Mouse (Mus musculus): ENCODE measurements at regions not wholly inside any gene's neighbourhood (a gene's known extent, or its start where the extent isn't known, plus 50 kb on each side); places are given as distances from the start of the nearest gene placed in this dataset.
"Not testable (repeated sequence)": the region's sequence is repeated elsewhere in the genome, so short reads cannot be mapped to it uniquely, and the experiment has no call there.

DNA sequence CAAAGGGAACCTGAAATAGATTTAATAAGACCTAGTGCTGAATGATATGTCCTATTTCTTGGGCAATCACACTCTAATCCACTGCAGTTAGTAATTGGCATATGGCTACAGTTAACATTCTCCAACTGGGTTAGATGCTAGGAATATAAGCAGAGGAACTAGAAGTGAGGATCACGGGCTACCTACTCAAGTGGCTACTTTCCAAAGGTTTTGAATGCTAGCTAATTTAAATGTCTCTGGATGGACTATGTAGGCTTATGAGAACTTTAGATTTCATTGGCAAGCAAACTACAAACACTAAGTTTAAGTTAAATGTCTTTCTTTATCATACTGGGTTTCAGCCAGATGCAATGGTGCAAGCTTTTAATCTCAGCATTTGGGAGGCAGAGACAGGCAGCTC lies 166.6 kb downstream of the Ifng start:
- WGBS: 88% methylated on average over 1 of the region's 1 CpGs
- no peaks in the 10 kb centered on the region for H3K4me1 ChIP-seq
- H3K27ac ChIP-seq: no peak overlapping the region
- no peaks in the 10 kb centered on the region for H3K36me3 ChIP-seq (replicated peaks)
- no peak overlapping the region for H3K9ac ChIP-seq
- no peaks in the 10 kb centered on the region for H3K9me3 ChIP-seq
- no peak overlapping the region for H3K4me3 ChIP-seq (replicated peaks)
- no peaks in the 10 kb centered on the region for H3K27me3 ChIP-seq
- ATAC-seq (ENCODE audit: low FRiP score): no peak
- H3K4me2 ChIP-seq: no peak overlapping the region

DNA sequence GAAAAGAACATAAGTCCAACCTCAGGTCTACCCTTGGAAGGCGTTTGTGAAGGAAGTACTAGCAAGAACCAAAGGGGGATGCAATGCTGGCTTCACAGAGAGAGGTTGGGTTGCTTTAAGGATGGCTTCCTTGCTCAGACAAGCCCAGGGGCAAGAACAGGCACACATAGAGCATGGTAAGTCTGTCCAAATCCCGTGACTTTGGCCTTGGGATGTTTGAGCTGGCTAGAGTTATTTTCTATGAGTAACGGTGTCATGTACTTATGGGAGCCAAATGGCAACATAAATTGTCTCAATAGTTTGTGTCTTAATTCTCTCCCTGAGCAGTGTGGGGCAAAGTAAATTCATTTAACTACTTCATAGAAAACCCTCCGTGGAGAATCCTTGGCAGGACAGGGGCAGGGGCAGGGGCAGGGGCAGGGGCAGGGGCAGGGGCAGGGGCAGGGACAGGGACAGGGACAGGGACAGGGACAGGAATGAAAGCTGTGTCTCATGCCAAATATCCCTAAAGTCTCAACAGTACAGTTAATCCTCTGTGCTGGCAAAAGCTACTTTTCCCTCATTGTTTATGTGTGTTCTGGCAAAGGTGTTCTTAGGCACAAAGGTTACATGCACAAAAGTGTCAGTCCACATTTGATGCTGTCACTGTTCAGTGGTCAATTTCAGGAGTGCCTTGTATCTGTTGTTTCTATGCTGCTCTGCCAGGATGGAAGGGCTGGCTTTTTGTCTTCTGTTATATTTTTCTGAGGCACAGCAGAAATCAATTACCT lies 167.7 kb downstream of the Ifng start:
- Histone ChIP-seq H3K27me3 (no peaks in the 10 kb centered on the region), H3K9ac (no peak overlapping the region), H3K27ac (no peak overlapping the region), H3K36me3 (replicated peaks) (no peaks in the 10 kb centered on the region), H3K9me3 (no peaks in the 10 kb centered on the region), H3K4me1 (no peaks in the 10 kb centered on the region), H3K4me2 (no peak overlapping the region), H3K4me3 (replicated peaks) (no peak overlapping the region)
- ATAC-seq (ENCODE audit: low FRiP score): no peak
- WGBS: 72% methylated on average over 4 of the region's 4 CpGs

DNA sequence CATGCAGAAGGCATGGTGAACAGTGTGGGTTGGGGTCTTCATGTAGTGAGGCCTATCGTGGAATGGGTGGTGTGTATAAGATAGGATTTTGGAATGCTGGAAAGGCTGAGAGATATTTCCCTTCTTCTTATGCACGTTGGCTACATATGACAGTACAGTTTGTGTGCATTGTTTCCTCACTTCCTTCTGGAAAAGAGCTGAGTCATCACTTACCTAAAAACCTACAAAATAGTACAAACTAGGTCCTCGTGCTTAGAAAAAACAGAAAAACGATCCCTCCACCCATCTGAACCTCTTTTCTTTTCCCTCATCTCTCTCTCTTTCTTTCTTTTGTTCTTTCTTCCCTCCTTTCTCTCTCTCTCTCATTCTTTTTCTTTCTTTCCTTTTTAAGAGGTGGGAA lies 168.3 kb downstream of the Ifng start:
- Histone ChIP-seq H3K36me3 (replicated peaks) (no peaks in the 10 kb centered on the region), H3K4me2 (no peak overlapping the region), H3K4me3 (replicated peaks) (no peak overlapping the region), H3K27ac (no peak overlapping the region), H3K4me1 (no peaks in the 10 kb centered on the region), H3K9ac (no peak overlapping the region), H3K9me3 (no peaks in the 10 kb centered on the region), H3K27me3 (no peaks in the 10 kb centered on the region)
- ATAC-seq (ENCODE audit: low FRiP score): no peak
- 84% methylated on average over 4 of the region's 4 CpGs for WGBS

DNA sequence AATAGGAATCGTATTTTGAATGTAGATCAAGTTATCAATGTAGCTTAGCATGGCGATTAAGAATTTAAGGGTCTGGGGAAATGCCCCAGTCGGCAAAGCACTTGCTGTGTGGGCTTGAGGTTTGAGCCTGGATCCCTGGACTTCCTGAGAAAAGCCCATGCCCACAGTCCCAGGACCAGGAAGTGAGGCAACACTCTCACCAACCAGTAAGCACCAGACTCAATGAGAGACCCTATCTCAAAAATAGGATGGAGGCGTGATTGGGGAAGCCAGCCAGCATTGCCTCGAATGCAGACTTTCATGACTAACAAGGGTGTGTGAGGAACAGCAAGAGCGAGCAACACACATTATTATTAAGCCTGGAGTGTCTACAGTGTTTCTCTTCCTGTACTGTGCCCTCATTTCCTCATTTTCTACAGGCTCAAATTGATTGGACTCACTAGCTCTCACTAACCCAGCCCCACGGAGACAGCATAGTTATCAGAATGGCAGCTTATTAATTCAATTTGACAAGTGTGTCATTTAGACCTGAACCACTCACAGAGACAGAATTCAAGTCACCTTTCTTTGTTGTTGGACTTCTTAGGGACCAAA lies 170.1 kb downstream of the Ifng start:
- WGBS: 87% methylated on average over 7 of the region's 7 CpGs
- Histone ChIP-seq H3K9me3 (no peaks in the 10 kb centered on the region), H3K27ac (no peak overlapping the region), H3K36me3 (replicated peaks) (no peaks in the 10 kb centered on the region), H3K27me3 (no peaks in the 10 kb centered on the region), H3K9ac (no peak overlapping the region), H3K4me2 (no peak overlapping the region), H3K4me3 (replicated peaks) (no peak overlapping the region), H3K4me1 (no peaks in the 10 kb centered on the region)
- no peak for ATAC-seq (ENCODE audit: low FRiP score)

DNA sequence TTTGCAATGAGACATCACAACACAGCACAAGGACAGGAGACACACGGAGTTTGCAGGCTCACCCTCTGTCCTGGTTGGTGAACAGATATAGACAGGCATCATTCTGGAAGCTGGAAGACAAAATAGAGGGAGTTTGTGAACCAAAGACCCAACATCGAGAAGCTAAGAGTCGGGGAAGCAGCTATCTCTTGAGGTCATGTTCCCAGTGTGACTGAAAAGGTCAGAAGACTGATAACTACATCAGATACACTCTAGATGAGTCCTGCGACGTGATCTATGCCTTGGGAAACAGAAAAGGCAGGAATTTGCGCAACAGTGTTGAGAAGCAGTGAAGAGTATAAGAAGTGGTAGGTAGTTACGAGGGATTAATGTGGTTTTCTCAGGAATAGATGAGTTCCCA lies 171.2 kb downstream of the Ifng start:
- 92% methylated on average over 7 of the region's 7 CpGs for WGBS
- H3K9me3 ChIP-seq: no peaks in the 10 kb centered on the region
- H3K4me1 ChIP-seq: no peaks in the 10 kb centered on the region
- no peak overlapping the region for H3K4me3 ChIP-seq (replicated peaks)
- no peak overlapping the region for H3K4me2 ChIP-seq
- no peaks in the 10 kb centered on the region for H3K36me3 ChIP-seq (replicated peaks)
- H3K27ac ChIP-seq: no peak overlapping the region
- no peak for ATAC-seq (ENCODE audit: low FRiP score)
- H3K9ac ChIP-seq: no peak overlapping the region
- H3K27me3 ChIP-seq: no peaks in the 10 kb centered on the region

DNA sequence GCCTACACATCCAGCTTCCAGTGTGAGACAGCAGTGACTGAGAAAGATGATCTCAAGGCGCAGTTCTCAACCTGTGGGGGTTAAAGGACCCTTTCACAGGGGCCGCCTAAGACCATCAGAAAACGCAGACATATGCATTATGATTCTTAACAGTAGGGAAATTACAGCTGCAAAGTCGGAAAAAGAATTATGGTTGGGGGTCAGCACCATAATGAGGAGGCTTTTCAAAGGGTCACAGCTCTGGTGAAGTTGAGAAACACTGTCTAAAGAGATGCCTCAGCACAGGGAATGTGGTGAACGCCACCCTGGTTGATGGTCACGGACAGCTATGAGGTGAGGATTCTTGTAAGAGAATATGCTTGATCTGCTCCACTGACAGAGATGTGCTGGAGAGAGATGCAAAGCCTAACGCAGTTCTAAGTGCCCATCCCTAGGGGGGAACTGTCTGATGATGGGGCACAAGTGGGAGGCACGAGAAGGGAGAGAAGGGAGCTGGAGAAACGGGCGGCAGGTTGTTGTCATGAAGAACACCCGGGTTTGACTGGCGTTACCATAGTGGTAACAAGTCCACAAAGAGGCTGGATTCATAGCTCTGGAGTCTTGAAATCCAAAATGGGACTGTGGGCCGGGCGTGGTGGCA lies 172.3 kb downstream of the Ifng start:
- no peak overlapping the region for H3K4me2 ChIP-seq
- no peak overlapping the region for H3K9ac ChIP-seq
- H3K4me1 ChIP-seq: no peaks in the 10 kb centered on the region
- WGBS: 89% methylated on average over 14 of the region's 14 CpGs
- no peak overlapping the region for H3K27ac ChIP-seq
- H3K4me3 ChIP-seq (replicated peaks): no peak overlapping the region
- H3K9me3 ChIP-seq: no peaks in the 10 kb centered on the region
- no peak for ATAC-seq (ENCODE audit: low FRiP score)
- no peaks in the 10 kb centered on the region for H3K27me3 ChIP-seq
- H3K36me3 ChIP-seq (replicated peaks): no peaks in the 10 kb centered on the region

DNA sequence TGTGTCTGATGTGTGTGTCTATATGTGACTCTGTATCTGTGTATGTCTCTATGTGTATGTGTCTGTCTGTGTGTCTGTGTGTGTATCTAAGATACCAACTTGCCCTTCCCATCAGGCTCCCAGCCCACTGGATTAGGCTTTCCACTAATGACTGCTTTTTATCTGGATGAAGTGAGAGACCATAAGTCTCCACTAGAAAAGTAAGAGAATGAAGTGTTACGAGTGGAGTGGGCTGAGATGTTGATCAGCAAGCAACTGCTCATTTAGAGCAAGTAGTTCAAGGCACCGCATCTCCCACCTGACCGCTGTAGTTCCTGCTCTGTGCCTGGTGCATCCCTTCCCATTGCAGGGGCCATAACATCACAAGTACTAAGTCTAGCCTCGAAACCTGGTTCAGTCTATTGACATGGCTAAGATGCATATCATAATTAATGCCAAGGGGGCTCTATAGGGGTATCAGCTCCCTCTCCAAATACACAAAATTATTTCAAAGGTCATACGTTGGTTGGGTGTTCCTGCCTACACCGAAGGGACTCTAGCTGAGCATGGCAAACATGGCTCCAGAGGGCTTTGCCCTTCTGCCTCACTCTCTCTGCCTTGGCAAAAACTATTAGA lies 173.5 kb downstream of the Ifng start:
- no peaks in the 10 kb centered on the region; the same call in 1 of the 2 replicates for H3K4me1 ChIP-seq

DNA sequence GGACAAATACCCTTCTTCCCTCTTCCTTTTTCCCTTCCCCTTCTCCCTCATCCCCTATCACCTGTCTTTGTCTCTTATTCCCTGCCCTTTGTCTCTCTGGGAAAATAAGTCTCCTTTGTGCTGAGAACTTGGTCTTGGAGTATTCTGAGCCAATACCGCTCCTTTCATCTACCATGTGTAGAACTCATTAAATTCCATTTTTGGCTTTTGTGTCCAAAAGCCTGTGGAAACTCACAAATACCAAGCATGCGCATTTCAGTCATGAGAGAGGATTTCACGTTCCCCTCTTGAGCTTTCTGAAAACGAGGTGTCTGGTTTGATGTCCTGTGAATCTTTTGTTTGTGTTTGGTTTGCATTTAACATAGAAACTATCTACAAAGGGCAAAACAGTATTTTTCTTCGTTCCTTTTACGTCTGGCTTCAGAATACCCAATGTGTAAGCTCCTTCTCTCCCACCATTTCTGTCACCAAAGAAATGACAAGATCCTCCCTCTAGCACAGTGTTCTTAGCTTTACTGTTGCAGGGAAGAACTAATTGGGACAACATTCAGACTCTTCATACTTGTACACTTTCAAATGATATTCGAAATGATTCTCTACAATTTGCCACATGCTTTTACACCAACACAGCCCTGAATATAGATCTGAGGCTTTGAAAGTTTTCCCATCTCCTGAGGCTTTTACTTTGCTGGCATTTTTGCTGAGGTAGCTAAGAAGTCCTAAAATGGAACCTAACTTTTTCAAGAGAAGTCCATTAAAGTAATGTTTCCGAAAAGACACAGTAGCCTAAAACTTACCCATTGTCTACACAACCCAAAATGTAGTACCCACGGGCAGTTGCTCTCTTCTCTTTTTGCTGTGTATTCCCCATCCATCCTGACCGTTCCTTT lies 174.5 kb downstream of the Ifng start:
- no peak overlapping the region for H3K4me3 ChIP-seq (replicated peaks)
- H3K27me3 ChIP-seq: no peaks in the 10 kb centered on the region
- no peaks in the 10 kb centered on the region; the same call in 1 of the 2 replicates for H3K4me1 ChIP-seq
- no peak for ATAC-seq (ENCODE audit: low FRiP score)
- no peak overlapping the region for H3K27ac ChIP-seq
- no peaks in the 10 kb centered on the region for H3K9me3 ChIP-seq
- no peaks in the 10 kb centered on the region for H3K36me3 ChIP-seq (replicated peaks)
- H3K4me2 ChIP-seq: no peak overlapping the region
- 80% methylated on average over 10 of the region's 10 CpGs for WGBS
- H3K9ac ChIP-seq: no peak overlapping the region

More for the DNA sequence above, 173.5 kb downstream of the Ifng start:
- no peak overlapping the region for H3K9ac ChIP-seq
- no peak overlapping the region for H3K27ac ChIP-seq
- H3K9me3 ChIP-seq: no peaks in the 10 kb centered on the region
- H3K4me3 ChIP-seq (replicated peaks): no peak overlapping the region
- no peaks in the 10 kb centered on the region for H3K27me3 ChIP-seq
- H3K36me3 ChIP-seq (replicated peaks): no peaks in the 10 kb centered on the region
- 90% methylated on average over 6 of the region's 6 CpGs for WGBS
- no peak overlapping the region for H3K4me2 ChIP-seq
- no peak for ATAC-seq (ENCODE audit: low FRiP score)

DNA sequence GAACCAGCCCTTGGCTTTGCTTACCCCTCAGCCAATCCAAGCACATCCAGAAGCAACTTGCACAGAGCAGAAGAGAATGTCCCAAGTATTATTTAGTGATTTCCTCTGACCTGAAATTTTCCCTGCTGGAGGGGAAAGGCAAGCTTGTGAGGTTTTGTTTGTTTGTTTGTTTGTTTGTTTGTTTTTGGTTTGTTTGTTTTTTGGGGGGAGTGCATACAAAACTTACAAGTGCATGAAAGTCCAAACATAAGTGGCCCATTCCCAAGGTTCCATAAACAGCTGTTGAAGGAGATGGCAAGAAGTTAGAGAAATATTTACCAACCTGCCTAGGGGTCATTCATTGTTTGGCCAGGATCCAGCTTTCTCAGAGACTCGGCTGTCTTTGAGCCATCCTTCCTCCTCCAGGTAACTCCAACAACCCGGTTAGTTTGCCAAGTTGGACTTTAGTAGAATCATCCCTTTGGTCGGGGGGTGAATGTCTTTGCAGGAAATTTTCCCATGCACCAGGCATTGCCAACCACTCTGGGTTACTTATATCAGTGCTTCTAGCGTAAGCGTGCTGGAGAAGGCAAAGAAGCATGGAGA lies 175.3 kb downstream of the Ifng start:
- H3K9me3 ChIP-seq: no peaks in the 10 kb centered on the region
- 95% methylated on average over 5 of the region's 5 CpGs for WGBS
- H3K36me3 ChIP-seq (replicated peaks): no peaks in the 10 kb centered on the region
- no peak overlapping the region for H3K4me3 ChIP-seq (replicated peaks)
- no peak overlapping the region for H3K27ac ChIP-seq
- H3K27me3 ChIP-seq: no peaks in the 10 kb centered on the region
- no peak for ATAC-seq (ENCODE audit: low FRiP score)
- no peak overlapping the region for H3K9ac ChIP-seq
- no peak overlapping the region for H3K4me2 ChIP-seq
- H3K4me1 ChIP-seq: no peaks in the 10 kb centered on the region; the same call in 1 of the 2 replicates

DNA sequence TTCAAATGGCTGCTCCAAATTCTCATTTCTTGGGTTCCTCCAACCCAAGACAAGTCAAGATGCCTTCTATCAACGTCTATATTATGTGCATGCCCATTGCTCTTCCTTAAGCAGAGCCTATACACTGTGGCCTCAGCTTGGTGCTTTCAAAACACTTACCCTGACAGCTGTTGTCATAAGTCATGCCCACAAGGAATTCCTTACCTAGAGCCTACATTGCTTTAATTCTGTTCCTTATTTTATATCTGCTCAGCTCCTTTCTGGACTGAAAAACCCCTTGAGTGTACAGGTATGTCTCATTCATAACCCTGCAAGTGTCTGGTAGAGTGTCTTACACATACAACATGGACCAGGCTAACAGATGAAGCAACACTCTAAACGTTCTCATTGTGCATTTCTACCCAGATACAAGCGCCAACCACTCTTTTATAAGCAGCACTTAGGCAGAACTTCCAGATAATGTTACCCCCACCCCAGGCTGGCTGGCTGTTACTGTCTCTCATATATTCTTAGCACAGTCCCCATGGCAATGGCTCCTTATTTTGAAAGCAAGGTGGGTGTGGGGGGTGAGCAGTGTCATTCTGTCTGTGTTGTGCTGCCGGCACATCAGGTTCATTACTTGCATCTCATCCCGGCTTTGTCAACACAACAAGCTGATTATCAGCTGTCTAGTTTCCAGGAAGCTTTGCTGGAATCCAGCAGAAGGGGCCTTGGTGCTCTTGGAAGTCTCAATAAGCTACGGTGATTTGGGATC lies 176.6 kb downstream of the Ifng start:
- no peaks in the 10 kb centered on the region for H3K36me3 ChIP-seq (replicated peaks)

DNA sequence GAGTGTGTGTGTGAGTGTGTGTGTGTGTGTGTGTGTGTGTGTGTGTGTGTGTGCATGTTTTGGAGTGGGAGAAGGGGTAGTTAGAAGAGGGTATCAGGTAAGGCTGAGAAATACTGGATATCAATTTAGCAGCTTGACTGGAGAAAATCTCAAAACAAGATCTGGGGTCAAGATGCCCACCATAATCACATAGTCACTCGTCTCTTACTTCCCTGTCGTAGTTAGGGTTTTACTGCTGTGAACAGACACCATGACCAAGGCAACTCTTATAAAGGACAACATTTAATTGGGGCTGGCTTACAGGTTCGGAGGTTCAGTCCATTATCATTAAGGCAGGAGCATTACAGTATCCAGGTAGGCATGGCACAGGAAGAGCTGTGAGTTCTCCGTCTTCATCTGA lies 177.4 kb downstream of the Ifng start:
- H3K27me3 ChIP-seq; H3K9me3 ChIP-seq; H3K9ac ChIP-seq; H3K4me3 ChIP-seq (replicated peaks); H3K4me1 ChIP-seq; H3K4me2 ChIP-seq; ATAC-seq (ENCODE audit: low FRiP score); H3K36me3 ChIP-seq (replicated peaks); H3K27ac ChIP-seq: not testable (repeated sequence)
- WGBS: 95% methylated on average over 4 of the region's 4 CpGs

More for the DNA sequence above, 176.6 kb downstream of the Ifng start:
- Histone ChIP-seq H3K27me3 (no peaks in the 10 kb centered on the region), H3K4me1 (no peaks in the 10 kb centered on the region; the same call in 1 of the 2 replicates), H3K27ac (no peak overlapping the region), H3K4me3 (replicated peaks) (no peak overlapping the region), H3K9ac (no peak overlapping the region), H3K4me2 (no peak overlapping the region), H3K9me3 (no peaks in the 10 kb centered on the region)
- ATAC-seq (ENCODE audit: low FRiP score): no peak
- WGBS: 89% methylated on average over 6 of the region's 6 CpGs
